Mouse (Mus musculus): ENCODE measurements around the gene Rcl1. TPM values are rescaled to one million over a fixed set of nuclear protein-coding genes. Genes with fewer than 3 reads are reported as not detected.

Rcl1 gene
- total and polyA plus RNA-seq, 3 experiments, result 63.4 to 126 (median 109) TPM

DNA sequence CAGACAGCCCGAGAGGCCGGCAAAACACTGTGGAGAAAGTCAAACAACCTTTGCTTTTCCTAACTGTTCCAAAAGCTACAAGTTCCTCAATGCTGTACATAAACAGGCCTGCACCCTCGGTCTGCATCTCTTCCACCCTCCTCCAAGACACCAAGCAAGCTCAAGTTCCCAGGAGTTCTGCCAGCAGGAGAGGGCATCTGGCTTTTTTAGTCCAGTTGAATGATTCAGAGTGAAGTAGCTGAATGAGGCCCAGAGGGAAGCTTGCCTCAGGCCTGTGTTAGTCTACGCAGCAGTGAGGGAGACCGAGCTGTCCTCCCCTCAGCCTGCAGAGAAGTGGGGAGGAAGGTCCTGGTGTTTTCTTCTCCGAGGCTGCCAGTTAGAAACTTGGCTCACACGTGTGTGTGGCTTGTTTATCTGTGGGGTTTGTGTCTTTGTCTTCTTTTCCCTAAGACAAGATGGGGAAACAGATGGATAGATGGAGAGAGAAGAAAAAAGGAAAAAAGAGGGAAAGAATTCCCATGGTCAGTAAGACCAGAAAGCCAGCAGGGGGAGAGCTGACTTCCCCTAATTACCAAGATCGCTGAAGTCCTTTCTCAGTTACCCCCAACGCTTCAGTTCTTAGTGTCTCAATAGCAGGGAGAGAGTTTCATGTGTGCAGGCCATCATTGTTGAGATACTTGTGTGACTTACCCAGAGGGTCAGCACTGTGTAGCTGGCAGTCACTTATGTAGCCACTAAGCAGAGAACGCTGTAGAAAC lies 38.7 kb downstream of the Rcl1 start:
- no peak overlapping the region for H3K9ac ChIP-seq (ENCODE audit: insufficient read depth, low read depth)
- no peak for DNase-seq (ENCODE audit: extremely low read depth)
- dilution Hi-C loops (cut with MboI; ENCODE audit: extremely low pct_ligation_motif_present, extremely low pct_unique_long_range_greater_than_20kb, low sequenced_read_pairs) (no loop called here), in situ Hi-C loops (cut with MboI; ENCODE audit: low pct_ligation_motif_present, low pct_unique_long_range_greater_than_20kb, low sequenced_read_pairs) (loop anchor here (10.0 kb wide), 1 partner anchor 215 kb away; no protein-coding TSS in a partner anchor)
- TF ChIP-seq CTCF (conservative IDR thresholded peaks at IDR 0.05 in 1 of 2, IDR thresholded peaks at IDR 0.05 in 1 of 2; ENCODE audit: low read depth in 2 of 2, low read length in 2 of 2) (peak in 1 of 2 experiments; percentile 46; a peak in 2 of 4 replicates), MAFK (IDR thresholded peaks at IDR 0.05; ENCODE audit: insufficient replicate concordance, low read length) (no peak), RAD21 (IDR thresholded peaks at IDR 0.05; ENCODE audit: low read depth, low read length) (peak; percentile 11), SMC3 (IDR thresholded peaks at IDR 0.05; ENCODE audit: low read depth, low read length) (peak; percentile 30; the same call in 1 of the 2 replicates)
- H3K36me3 ChIP-seq (replicated peaks in 1 of 2; ENCODE audit: control insufficient read depth in 1 of 2, insufficient read depth in 1 of 2, low read length in 1 of 2), result peaks cover 57 to 96% of the 10 kb centered on the region in 2 experiments
- no peaks in the 10 kb centered on the region for H3K27me3 ChIP-seq (replicated peaks)
- H3K27ac ChIP-seq (ENCODE audit: insufficient read depth, low read depth), result no peak overlapping the region
- no peak overlapping the region for H3K4me2 ChIP-seq (ENCODE audit: insufficient read depth, low read depth, poor library complexity, severe bottlenecking)
- no peaks in the 10 kb centered on the region for H3K9me3 ChIP-seq (replicated peaks; ENCODE audit: low read length)
- H3K79me2 ChIP-seq (replicated peaks; ENCODE audit: control insufficient read depth, extremely low read depth, insufficient read depth, poor library complexity, severe bottlenecking), result no peaks in the 10 kb centered on the region
- no peaks in the 10 kb centered on the region for H3K4me1 ChIP-seq (ENCODE audit: control insufficient read depth in 1 of 2, insufficient read depth in 2 of 2)
- H3K4me3 ChIP-seq (replicated peaks in 1 of 3; ENCODE audit: low read depth in 2 of 3, low read length in 2 of 3, poor library complexity in 1 of 3), result no peak overlapping the region

DNA sequence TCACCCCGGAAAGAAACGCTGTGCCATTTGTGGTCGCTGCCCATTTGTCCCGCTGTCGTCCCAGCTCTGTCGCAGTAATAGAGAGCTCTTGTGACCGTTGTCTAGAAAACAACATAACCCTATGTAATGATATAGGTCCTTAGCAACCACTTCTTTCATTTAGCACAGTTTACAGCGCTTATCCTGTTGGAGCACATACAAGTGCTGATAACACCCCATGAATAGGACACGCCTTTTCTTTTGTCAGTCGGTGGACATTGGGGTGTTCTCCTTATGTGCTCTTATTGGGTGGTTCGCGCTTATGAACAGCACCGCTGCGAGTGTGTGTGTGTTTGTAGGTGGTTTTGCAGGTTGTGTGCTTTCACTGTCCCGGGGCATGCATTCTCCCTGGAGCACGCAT lies 39.8 kb downstream of the Rcl1 start:
- in situ Hi-C loops (cut with MboI; ENCODE audit: low pct_ligation_motif_present, low pct_unique_long_range_greater_than_20kb, low sequenced_read_pairs), result loop anchor here (10.0 kb wide), 1 partner anchor 214 kb away; no protein-coding TSS in a partner anchor
- H3K4me3 ChIP-seq (replicated peaks in 1 of 3; ENCODE audit: low read depth in 2 of 3, low read length in 2 of 3, poor library complexity in 1 of 3), result no peak overlapping the region
- no peak overlapping the region for H3K9ac ChIP-seq (ENCODE audit: insufficient read depth, low read depth)
- dilution Hi-C loops (cut with MboI; ENCODE audit: extremely low pct_ligation_motif_present, extremely low pct_unique_long_range_greater_than_20kb, low sequenced_read_pairs), result no loop called here
- peaks cover 49 to 96% of the 10 kb centered on the region in 2 experiments for H3K36me3 ChIP-seq (replicated peaks in 1 of 2; ENCODE audit: control insufficient read depth in 1 of 2, insufficient read depth in 1 of 2, low read length in 1 of 2)
- no peak overlapping the region for H3K27ac ChIP-seq (ENCODE audit: insufficient read depth, low read depth)
- no peaks in the 10 kb centered on the region for H3K9me3 ChIP-seq (replicated peaks; ENCODE audit: low read length)
- H3K79me2 ChIP-seq (replicated peaks; ENCODE audit: control insufficient read depth, extremely low read depth, insufficient read depth, poor library complexity, severe bottlenecking), result no peaks in the 10 kb centered on the region
- H3K4me2 ChIP-seq (ENCODE audit: insufficient read depth, low read depth, poor library complexity, severe bottlenecking), result no peak overlapping the region
- no peak for DNase-seq (ENCODE audit: extremely low read depth)
- no peaks in the 10 kb centered on the region for H3K4me1 ChIP-seq (ENCODE audit: control insufficient read depth in 1 of 2, insufficient read depth in 2 of 2)
- TF ChIP-seq ZMIZ1 (IDR thresholded peaks at IDR 0.05; ENCODE audit: low read depth, low read length), result no peak
- TF ChIP-seq RCOR1 (conservative IDR thresholded peaks at IDR 0.05; ENCODE audit: low read depth, low read length), result no peak
- TF ChIP-seq GABPA (IDR thresholded peaks at IDR 0.05; ENCODE audit: insufficient replicate concordance, low read depth, low read length), result no peak
- TF ChIP-seq NRF1 (IDR thresholded peaks at IDR 0.05; ENCODE audit: low read depth, low read length), result no peak
- no peak for TF ChIP-seq TBP (conservative IDR thresholded peaks at IDR 0.05; ENCODE audit: low read depth, low read length)
- TF ChIP-seq POLR2AphosphoS2 (IDR thresholded peaks at IDR 0.05; ENCODE audit: low read depth, low read length), result no peak
- TF ChIP-seq BHLHE40 (IDR thresholded peaks at IDR 0.05; ENCODE audit: low read depth, low read length), result no peak
- TF ChIP-seq ELF1 (IDR thresholded peaks at IDR 0.05; ENCODE audit: low read depth, low read length), result no peak
- TF ChIP-seq JUN (IDR thresholded peaks at IDR 0.05; ENCODE audit: insufficient read depth, low read depth, low read length), result no peak
- TF ChIP-seq TCF12 (IDR thresholded peaks at IDR 0.05; ENCODE audit: low read depth, low read length), result no peak
- TF ChIP-seq SMC3 (IDR thresholded peaks at IDR 0.05; ENCODE audit: low read depth, low read length), result no peak
- TF ChIP-seq CHD1 (IDR thresholded peaks at IDR 0.05; ENCODE audit: low read depth, low read length), result no peak
- no peak for TF ChIP-seq USF1 (IDR thresholded peaks at IDR 0.05; ENCODE audit: low read depth, low read length)
- no peak for TF ChIP-seq MAZ (IDR thresholded peaks at IDR 0.05; ENCODE audit: low read depth, low read length)
- TF ChIP-seq PAX5 (IDR thresholded peaks at IDR 0.05; ENCODE audit: low read length), result no peak
- TF ChIP-seq ZC3H11A (IDR thresholded peaks at IDR 0.05; ENCODE audit: low read depth, low read length), result no peak
- TF ChIP-seq IRF4 (IDR thresholded peaks at IDR 0.05; ENCODE audit: low read depth, low read length), result no peak
- TF ChIP-seq EP300 (IDR thresholded peaks at IDR 0.05; ENCODE audit: low read length), result no peak
- TF ChIP-seq MAFK (IDR thresholded peaks at IDR 0.05; ENCODE audit: insufficient replicate concordance, low read length), result no peak
- TF ChIP-seq UBTF (IDR thresholded peaks at IDR 0.05; ENCODE audit: low read depth, low read length), result no peak
- H3K27me3 ChIP-seq (replicated peaks), result no peaks in the 10 kb centered on the region

Data from CH12.LX (cell line).